Mouse (Mus musculus) bone marrow, adult 2 months (tissue): ENCODE results near the gene C1qtnf9.

ENCODE experiments used
- CTCF ChIP-seq: fragments of 200-500 bp; IDR thresholded peaks from 2 replicates; pipeline ENCODE4 v1.5.1; 2011; ENCODE audit warnings: low read length, control low read depth; ENCODE audit not compliant: control insufficient read depth, insufficient read depth
- POLR2A ChIP-seq: fragments of 200-500 bp; IDR thresholded peaks from 2 replicates; pipeline ENCODE4 v1.6.1; 2011; ENCODE audit warnings: low read depth, mild to moderate bottlenecking, control low read depth, low read length, borderline replicate concordance; ENCODE audit not compliant: control insufficient read depth

DNA sequence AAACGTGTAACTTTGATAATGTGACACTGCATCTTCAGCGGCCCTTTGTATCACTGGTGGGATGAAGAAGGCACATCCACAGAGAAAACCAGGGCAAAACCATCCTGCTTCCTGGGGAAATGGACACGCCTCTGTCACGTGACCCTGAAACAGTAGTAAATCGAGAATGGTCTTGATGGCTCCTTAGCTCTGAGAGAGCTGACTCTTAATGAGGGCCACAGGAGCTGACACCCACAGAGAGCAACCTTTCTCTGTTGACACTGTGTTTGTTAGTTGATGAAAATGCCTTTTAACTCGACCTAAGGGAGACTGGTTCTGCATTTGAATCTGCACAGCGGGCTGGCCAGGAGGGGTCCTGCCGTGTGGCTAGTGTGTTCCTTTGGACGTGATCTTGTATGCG is 6.1 kb upstream of the C1qtnf9 start:
- no peak for TF ChIP-seq POLR2A
- no peak for TF ChIP-seq CTCF
